Mouse (Mus musculus) cerebellum, adult 2 months (tissue): ENCODE measurements around the gene Cks2.

Experiments used
- CTCF ChIP-seq: fragments of 200-500 bp; IDR thresholded peaks from 2 replicates; pipeline ENCODE4 v1.5.1; 2011; ENCODE audit warnings: low read depth, mild to moderate bottlenecking, control low read depth, low read length, moderate library complexity, borderline replicate concordance; ENCODE audit not compliant: insufficient read depth
- POLR2A ChIP-seq: fragments of 200-500 bp; IDR thresholded peaks from 2 replicates; pipeline ENCODE4 v1.6.1; 2011; ENCODE audit warnings: low read length, control low read depth, borderline replicate concordance; ENCODE audit not compliant: insufficient read depth

DNA sequence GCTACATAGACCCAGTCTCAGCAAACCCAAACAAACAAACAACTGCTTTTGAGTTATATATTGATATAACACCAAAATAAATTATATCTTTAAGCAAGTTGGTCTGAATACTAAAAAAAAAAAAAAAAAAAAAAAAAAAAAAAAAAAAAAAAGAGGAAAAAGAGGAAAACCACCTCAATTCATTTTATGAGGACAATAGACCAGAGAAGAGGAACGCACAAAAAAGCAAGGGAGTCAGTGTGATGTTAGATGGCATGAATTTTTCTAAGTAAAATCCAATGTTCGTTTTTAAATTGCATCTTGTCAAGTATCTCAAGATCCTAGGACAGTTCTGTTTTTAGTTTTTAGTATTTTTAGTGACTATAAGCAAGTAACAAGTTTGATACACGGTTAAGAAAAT, 3.6 kb upstream of the Cks2 start:
- TF ChIP-seq CTCF (no peak), POLR2A (no peak)
